Mouse (Mus musculus) E14TG2a.4 (cell line): ENCODE measurements around the gene Nhs.
"Not testable (repeated sequence)": the region's sequence is repeated elsewhere in the genome, so short reads cannot be mapped to it uniquely, and the experiment has no call there.

Source experiments
- H3K27me3 ChIP-seq: 2 replicates; pipeline ENCODE4 v1.6.1; 2014; ENCODE audit warnings: low read length, control low read depth; ENCODE audit not compliant: insufficient read depth
- H3K36me3 ChIP-seq: 2 replicates; pipeline ENCODE4 v1.6.1; 2014; ENCODE audit warnings: low read length, control low read depth; ENCODE audit not compliant: insufficient read depth
- H3K4me1 ChIP-seq: replicated peaks from 2 replicates; pipeline ENCODE4 v1.6.1; 2014; ENCODE audit warnings: low read depth, low read length, control low read depth
- H3K4me3 ChIP-seq: replicated peaks from 2 replicates; pipeline ENCODE4 v1.5.1; 2014; ENCODE audit warnings: mild to moderate bottlenecking, low read length
- H3K9me3 ChIP-seq: 2 replicates; pipeline ENCODE4 v1.6.1; 2014; ENCODE audit warnings: low read length, control low read depth
- CTCF ChIP-seq: conservative IDR thresholded peaks from 2 replicates; pipeline ENCODE4 v1.5.1; 2014; ENCODE audit warnings: low read length
- NANOG ChIP-seq: IDR thresholded peaks from 2 replicates; pipeline ENCODE4 v1.6.1; 2014; ENCODE audit warnings: borderline replicate concordance, low read length, mixed read lengths
- POU5F1 ChIP-seq: IDR thresholded peaks from 2 replicates; pipeline ENCODE4 v1.6.1; 2014; ENCODE audit warnings: low read length, borderline replicate concordance

Gene Nhs

GRCm38 (mm10) chrX:161907595-161908592, 251.6 kb downstream of the Nhs start:
- H3K9me3 ChIP-seq, result no peaks in the 10 kb centered on the region
- H3K36me3 ChIP-seq, result no peaks in the 10 kb centered on the region
- no peak for TF ChIP-seq POU5F1
- TF ChIP-seq CTCF, result no peak
- no peak for TF ChIP-seq NANOG
- peaks cover 4% of the 10 kb centered on the region; the same call in 1 of the 2 replicates for H3K4me1 ChIP-seq
- peaks cover 32% of the 10 kb centered on the region for H3K27me3 ChIP-seq
- H3K4me3 ChIP-seq, result peak overlapping the region; percentile 76

GRCm38 (mm10) chrX:161894442-161894841, 265.1 kb downstream of the Nhs start:
- Histone ChIP-seq H3K9me3 (no peaks in the 10 kb centered on the region), H3K4me3 (no peak overlapping the region), H3K27me3 (no peaks in the 10 kb centered on the region), H3K4me1 (no peaks in the 10 kb centered on the region), H3K36me3 (no peaks in the 10 kb centered on the region)
- TF ChIP-seq POU5F1, result no peak
- TF ChIP-seq NANOG, result no peak
- no peak for TF ChIP-seq CTCF

DNA sequence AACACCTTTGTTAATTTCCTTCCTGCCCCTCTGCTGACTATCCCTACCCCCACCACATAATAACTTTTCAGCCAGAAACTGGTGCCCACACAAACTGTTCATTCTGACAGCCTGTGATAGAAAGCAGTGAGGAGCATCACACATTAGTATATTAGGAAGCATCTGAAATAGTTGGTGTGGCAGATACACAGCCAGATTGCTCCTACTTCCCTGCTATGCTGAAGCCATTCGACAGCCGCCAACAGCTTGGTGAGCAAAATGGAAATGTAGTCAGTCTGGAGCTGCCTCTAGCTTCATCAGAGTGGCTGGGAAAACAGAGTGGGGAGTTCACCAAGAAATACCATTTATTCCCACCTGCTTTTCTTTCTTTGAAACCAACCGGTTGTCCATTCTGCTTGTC, 275.9 kb downstream of the Nhs start:
- no peaks in the 10 kb centered on the region for H3K27me3 ChIP-seq
- H3K9me3 ChIP-seq, result no peaks in the 10 kb centered on the region
- no peaks in the 10 kb centered on the region for H3K36me3 ChIP-seq
- no peaks in the 10 kb centered on the region for H3K4me1 ChIP-seq
- no peak for TF ChIP-seq CTCF
- no peak for TF ChIP-seq NANOG
- TF ChIP-seq POU5F1, result no peak
- H3K4me3 ChIP-seq, result no peak overlapping the region

DNA sequence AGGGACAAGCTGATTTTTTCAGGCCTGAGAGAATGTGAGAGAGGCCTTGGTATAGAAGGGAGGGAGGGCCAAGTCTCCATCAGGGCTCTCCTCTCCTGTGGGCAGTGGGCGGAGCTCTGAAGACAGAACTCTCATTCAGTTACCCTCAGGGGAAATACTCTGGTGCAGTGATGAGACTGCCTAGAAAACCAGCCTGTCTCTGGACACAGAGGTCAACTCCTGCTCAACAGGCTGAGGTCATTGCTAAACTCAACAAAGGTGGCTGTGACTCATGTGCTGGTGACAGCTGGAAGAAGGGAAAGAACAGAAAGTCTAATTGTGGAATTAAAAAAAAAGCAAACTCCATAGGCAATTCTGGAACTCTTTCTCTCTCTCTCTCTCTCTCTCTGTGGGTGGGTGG, 282.4 kb downstream of the Nhs start:
- Histone ChIP-seq H3K9me3 (no peaks in the 10 kb centered on the region), H3K4me3 (no peak overlapping the region), H3K27me3 (no peaks in the 10 kb centered on the region), H3K36me3 (no peaks in the 10 kb centered on the region), H3K4me1 (no peaks in the 10 kb centered on the region)
- TF ChIP-seq CTCF (no peak), POU5F1 (no peak), NANOG (no peak)

GRCm38 (mm10) chrX:161873511-161873910, 286.0 kb downstream of the Nhs start:
- H3K9me3 ChIP-seq, result no peaks in the 10 kb centered on the region
- no peak overlapping the region for H3K4me3 ChIP-seq
- TF ChIP-seq CTCF (no peak), NANOG (no peak), POU5F1 (no peak)
- H3K4me1 ChIP-seq, result no peaks in the 10 kb centered on the region
- no peaks in the 10 kb centered on the region for H3K36me3 ChIP-seq
- H3K27me3 ChIP-seq, result no peaks in the 10 kb centered on the region

GRCm38 (mm10) chrX:161871306-161871705, 288.2 kb downstream of the Nhs start:
- H3K27me3 ChIP-seq, result no peaks in the 10 kb centered on the region
- H3K4me1 ChIP-seq, result no peaks in the 10 kb centered on the region
- no peaks in the 10 kb centered on the region for H3K9me3 ChIP-seq
- TF ChIP-seq CTCF (no peak), POU5F1 (no peak), NANOG (no peak)
- no peaks in the 10 kb centered on the region for H3K36me3 ChIP-seq
- no peak overlapping the region for H3K4me3 ChIP-seq

- Histone ChIP-seq H3K27me3 (no peaks in the 10 kb centered on the region), H3K9me3 (no peaks in the 10 kb centered on the region), H3K4me3 (no peak overlapping the region), H3K36me3 (no peaks in the 10 kb centered on the region), H3K4me1 (no peaks in the 10 kb centered on the region)
- TF ChIP-seq CTCF (no peak), POU5F1 (no peak), NANOG (no peak)
These were observed 303.9 kb downstream of the Nhs start for GRCm38 (mm10) chrX:161855630-161856029.

GRCm38 (mm10) chrX:161853626-161854312, 305.8 kb downstream of the Nhs start:
- Histone ChIP-seq H3K27me3 (no peaks in the 10 kb centered on the region), H3K36me3 (no peaks in the 10 kb centered on the region), H3K9me3 (no peaks in the 10 kb centered on the region), H3K4me1 (no peaks in the 10 kb centered on the region), H3K4me3 (no peak overlapping the region)
- TF ChIP-seq CTCF (no peak), NANOG (no peak), POU5F1 (no peak)

GRCm38 (mm10) chrX:161826186-161826585, 333.3 kb downstream of the Nhs start:
- H3K27me3 ChIP-seq, H3K9me3 ChIP-seq, H3K4me1 ChIP-seq, H3K36me3 ChIP-seq, H3K4me3 ChIP-seq: not testable (repeated sequence)
- TF ChIP-seq CTCF, result peak; percentile 32
